Mouse (Mus musculus): ENCODE measurements around the gene Mlana. TPM values are rescaled to one million over a fixed set of nuclear protein-coding genes. Genes with fewer than 3 reads are reported as not detected.

The Mlana gene
- polyA plus RNA-seq, 1 experiment from 2014 or later, result not detected

GRCm38 (mm10) chr19:29658836-29659235 is 38.8 kb upstream of the Mlana start:
- ATAC-seq, result no peak
- H3K4me1 ChIP-seq (ENCODE audit: control insufficient read depth, insufficient read depth, low read length), result no peaks in the 10 kb centered on the region
- 90% methylated on average over 4 of the region's 4 CpGs for WGBS
- no peak overlapping the region for H3K27ac ChIP-seq (ENCODE audit: low read length)
- H3K27me3 ChIP-seq (ENCODE audit: control insufficient read depth, insufficient read depth, low read depth, low read length), result no peaks in the 10 kb centered on the region
- H3K36me3 ChIP-seq (ENCODE audit: control insufficient read depth, insufficient read depth, low read length), result no peaks in the 10 kb centered on the region
- no peak overlapping the region for H3K4me2 ChIP-seq (ENCODE audit: low read length)
- no peak overlapping the region for H3K4me3 ChIP-seq (ENCODE audit: low read depth, low read length)
- H3K9me3 ChIP-seq (replicated peaks; ENCODE audit: control insufficient read depth, low read length, poor library complexity, severe bottlenecking), result no peaks in the 10 kb centered on the region
- no peak overlapping the region for H3K9ac ChIP-seq (ENCODE audit: low read depth, low read length)

GRCm38 (mm10) chr19:29659705-29660104 is 37.9 kb upstream of the Mlana start:
- no peaks in the 10 kb centered on the region for H3K9me3 ChIP-seq (replicated peaks; ENCODE audit: control insufficient read depth, low read length, poor library complexity, severe bottlenecking)
- H3K4me1 ChIP-seq (ENCODE audit: control insufficient read depth, insufficient read depth, low read length), result no peaks in the 10 kb centered on the region
- H3K9ac ChIP-seq (ENCODE audit: low read depth, low read length), result no peak overlapping the region
- no peak overlapping the region for H3K4me3 ChIP-seq (ENCODE audit: low read depth, low read length)
- 64% methylated on average over 6 of the region's 6 CpGs for WGBS
- ATAC-seq, result no peak
- no peaks in the 10 kb centered on the region for H3K27me3 ChIP-seq (ENCODE audit: control insufficient read depth, insufficient read depth, low read depth, low read length)
- H3K36me3 ChIP-seq (ENCODE audit: control insufficient read depth, insufficient read depth, low read length), result no peaks in the 10 kb centered on the region
- no peak overlapping the region for H3K4me2 ChIP-seq (ENCODE audit: low read length)
- no peak overlapping the region for H3K27ac ChIP-seq (ENCODE audit: low read length)

GRCm38 (mm10) chr19:29660835-29661764 is 36.5 kb upstream of the Mlana start:
- Histone ChIP-seq H3K4me3 (ENCODE audit: low read depth, low read length) (no peak overlapping the region), H3K4me1 (ENCODE audit: control insufficient read depth, insufficient read depth, low read length) (no peaks in the 10 kb centered on the region), H3K4me2 (ENCODE audit: low read length) (no peak overlapping the region), H3K9me3 (replicated peaks; ENCODE audit: control insufficient read depth, low read length, poor library complexity, severe bottlenecking) (no peaks in the 10 kb centered on the region), H3K27me3 (ENCODE audit: control insufficient read depth, insufficient read depth, low read depth, low read length) (no peaks in the 10 kb centered on the region), H3K36me3 (ENCODE audit: control insufficient read depth, insufficient read depth, low read length) (no peaks in the 10 kb centered on the region), H3K9ac (ENCODE audit: low read depth, low read length) (no peak overlapping the region), H3K27ac (ENCODE audit: low read length) (no peak overlapping the region)
- no peak for ATAC-seq
- WGBS, result 89% methylated on average over 10 of the region's 10 CpGs

GRCm38 (mm10) chr19:29661974-29662580 is 35.5 kb upstream of the Mlana start:
- Histone ChIP-seq H3K4me2 (ENCODE audit: low read length) (no peak overlapping the region), H3K27ac (ENCODE audit: low read length) (no peak overlapping the region), H3K27me3 (ENCODE audit: control insufficient read depth, insufficient read depth, low read depth, low read length) (no peaks in the 10 kb centered on the region), H3K9me3 (replicated peaks; ENCODE audit: control insufficient read depth, low read length, poor library complexity, severe bottlenecking) (no peaks in the 10 kb centered on the region), H3K4me1 (ENCODE audit: control insufficient read depth, insufficient read depth, low read length) (no peaks in the 10 kb centered on the region), H3K4me3 (ENCODE audit: low read depth, low read length) (no peak overlapping the region), H3K9ac (ENCODE audit: low read depth, low read length) (no peak overlapping the region), H3K36me3 (ENCODE audit: control insufficient read depth, insufficient read depth, low read length) (no peaks in the 10 kb centered on the region)
- no peak for ATAC-seq
- 83% methylated on average over 6 of the region's 6 CpGs for WGBS

- no peaks in the 10 kb centered on the region for H3K9me3 ChIP-seq (replicated peaks; ENCODE audit: control insufficient read depth, low read length, poor library complexity, severe bottlenecking)
- no peak overlapping the region for H3K27ac ChIP-seq (ENCODE audit: low read length)
- H3K4me3 ChIP-seq (ENCODE audit: low read depth, low read length), result no peak overlapping the region
- no peaks in the 10 kb centered on the region for H3K4me1 ChIP-seq (ENCODE audit: control insufficient read depth, insufficient read depth, low read length)
- WGBS, result 81% methylated on average over 8 of the region's 8 CpGs
- no peaks in the 10 kb centered on the region for H3K27me3 ChIP-seq (ENCODE audit: control insufficient read depth, insufficient read depth, low read depth, low read length)
- H3K36me3 ChIP-seq (ENCODE audit: control insufficient read depth, insufficient read depth, low read length), result no peaks in the 10 kb centered on the region
- no peak overlapping the region for H3K4me2 ChIP-seq (ENCODE audit: low read length)
- ATAC-seq, result no peak
- H3K9ac ChIP-seq (ENCODE audit: low read depth, low read length), result no peak overlapping the region
Observed at GRCm38 (mm10) chr19:29663780-29664179, 33.8 kb upstream of the Mlana start.

GRCm38 (mm10) chr19:29664934-29665333 is 32.7 kb upstream of the Mlana start:
- no peak for ATAC-seq
- Histone ChIP-seq H3K36me3 (ENCODE audit: control insufficient read depth, insufficient read depth, low read length) (no peaks in the 10 kb centered on the region), H3K4me3 (ENCODE audit: low read depth, low read length) (no peak overlapping the region), H3K4me2 (ENCODE audit: low read length) (no peak overlapping the region), H3K27ac (ENCODE audit: low read length) (no peak overlapping the region), H3K27me3 (ENCODE audit: control insufficient read depth, insufficient read depth, low read depth, low read length) (no peaks in the 10 kb centered on the region), H3K4me1 (ENCODE audit: control insufficient read depth, insufficient read depth, low read length) (no peaks in the 10 kb centered on the region), H3K9me3 (replicated peaks; ENCODE audit: control insufficient read depth, low read length, poor library complexity, severe bottlenecking) (no peaks in the 10 kb centered on the region), H3K9ac (ENCODE audit: low read depth, low read length) (no peak overlapping the region)
- WGBS, result 88% methylated on average over 5 of the region's 5 CpGs

GRCm38 (mm10) chr19:29666164-29666563 is 31.5 kb upstream of the Mlana start:
- Histone ChIP-seq H3K27ac (ENCODE audit: low read length) (no peak overlapping the region), H3K9ac (ENCODE audit: low read depth, low read length) (no peak overlapping the region), H3K4me3 (ENCODE audit: low read depth, low read length) (no peak overlapping the region), H3K27me3 (ENCODE audit: control insufficient read depth, insufficient read depth, low read depth, low read length) (no peaks in the 10 kb centered on the region), H3K9me3 (replicated peaks; ENCODE audit: control insufficient read depth, low read length, poor library complexity, severe bottlenecking) (no peaks in the 10 kb centered on the region), H3K4me2 (ENCODE audit: low read length) (no peak overlapping the region), H3K36me3 (ENCODE audit: control insufficient read depth, insufficient read depth, low read length) (no peaks in the 10 kb centered on the region), H3K4me1 (ENCODE audit: control insufficient read depth, insufficient read depth, low read length) (no peaks in the 10 kb centered on the region)
- no peak for ATAC-seq
- WGBS, result 86% methylated on average over 4 of the region's 4 CpGs

GRCm38 (mm10) chr19:29666965-29667594 is 30.5 kb upstream of the Mlana start:
- Histone ChIP-seq H3K27ac (ENCODE audit: low read length) (no peak overlapping the region), H3K9me3 (replicated peaks; ENCODE audit: control insufficient read depth, low read length, poor library complexity, severe bottlenecking) (no peaks in the 10 kb centered on the region), H3K9ac (ENCODE audit: low read depth, low read length) (no peak overlapping the region), H3K27me3 (ENCODE audit: control insufficient read depth, insufficient read depth, low read depth, low read length) (no peaks in the 10 kb centered on the region), H3K4me1 (ENCODE audit: control insufficient read depth, insufficient read depth, low read length) (no peaks in the 10 kb centered on the region), H3K4me3 (ENCODE audit: low read depth, low read length) (no peak overlapping the region), H3K4me2 (ENCODE audit: low read length) (no peak overlapping the region), H3K36me3 (ENCODE audit: control insufficient read depth, insufficient read depth, low read length) (no peaks in the 10 kb centered on the region)
- ATAC-seq, result no peak
- 90% methylated on average over 5 of the region's 5 CpGs for WGBS

GRCm38 (mm10) chr19:29668135-29668534 is 29.5 kb upstream of the Mlana start:
- ATAC-seq, result no peak
- H3K27ac ChIP-seq (ENCODE audit: low read length), result no peak overlapping the region
- 93% methylated on average over 7 of the region's 7 CpGs for WGBS
- no peaks in the 10 kb centered on the region for H3K9me3 ChIP-seq (replicated peaks; ENCODE audit: control insufficient read depth, low read length, poor library complexity, severe bottlenecking)
- H3K36me3 ChIP-seq (ENCODE audit: control insufficient read depth, insufficient read depth, low read length), result no peaks in the 10 kb centered on the region
- no peaks in the 10 kb centered on the region for H3K27me3 ChIP-seq (ENCODE audit: control insufficient read depth, insufficient read depth, low read depth, low read length)
- no peaks in the 10 kb centered on the region for H3K4me1 ChIP-seq (ENCODE audit: control insufficient read depth, insufficient read depth, low read length)
- H3K9ac ChIP-seq (ENCODE audit: low read depth, low read length), result no peak overlapping the region
- H3K4me3 ChIP-seq (ENCODE audit: low read depth, low read length), result no peak overlapping the region
- no peak overlapping the region for H3K4me2 ChIP-seq (ENCODE audit: low read length)

Measured in midbrain, embryonic 16.5 days (tissue).